ENCODE assay signal across 9 mouse cellular contexts in genomic region chr13:43005131-43005579, GRCm38 (mm10).
DNase-seq lines count a peak whose midpoint lies in the region; ATAC-seq and TF ChIP-seq lines count a peak whose summit lies in the region.
"Had no signal": no experiment of that assay in that cellular context is flagged by ENCODE, and none has a peak within 500 bp of the region (broad histone marks: within the 10 kb centered on the region; RNA-seq: fewer than 3 reads in every experiment).

No protein-coding gene starts in this region.

- H3K4me3 ChIP-seq in embryonic facial prominence, embryonic 15.5 days (replicated peaks) = no peak overlapping the region
- no peak overlapping the region for H3K4me3 ChIP-seq in intestine, embryonic 15.5 days (replicated peaks)
- H3K4me3 ChIP-seq in cerebellum, adult 2 months (replicated peaks; ENCODE audit: insufficient read depth, low read depth, low read length) = no peak overlapping the region
- H3K4me3 ChIP-seq in midbrain, embryonic 14.5 days (replicated peaks; ENCODE audit: low read depth, low read length) = no peak overlapping the region
- H3K4me3 ChIP-seq: midbrain, embryonic 12.5 days had no signal

- no peaks in the 10 kb centered on the region for H3K36me3 ChIP-seq in embryonic facial prominence, embryonic 15.5 days
- no peaks in the 10 kb centered on the region for H3K36me3 ChIP-seq in intestine, embryonic 15.5 days
- no peaks in the 10 kb centered on the region for H3K36me3 ChIP-seq in midbrain, embryonic 14.5 days (ENCODE audit: control insufficient read depth, insufficient read depth, low read length)
- H3K36me3 ChIP-seq: midbrain, embryonic 12.5 days had no signal

- no peak overlapping the region for H3K9ac ChIP-seq in embryonic facial prominence, embryonic 15.5 days
- no peak overlapping the region for H3K9ac ChIP-seq in intestine, embryonic 15.5 days
- no peak overlapping the region for H3K9ac ChIP-seq in midbrain, embryonic 14.5 days (replicated peaks; ENCODE audit: low read length)
- H3K9ac ChIP-seq: midbrain, embryonic 12.5 days had no signal

- WGBS in embryonic facial prominence, embryonic 15.5 days = 15% methylated on average over 3 of the region's 3 CpGs
- WGBS in intestine, embryonic 15.5 days = 10% methylated on average over 3 of the region's 3 CpGs
- 69% methylated on average over 3 of the region's 3 CpGs for WGBS in cerebellum, adult 2 months
- WGBS in midbrain, embryonic 14.5 days = 26% methylated on average over 3 of the region's 3 CpGs

- no peaks in the 10 kb centered on the region for H3K9me3 ChIP-seq in embryonic facial prominence, embryonic 15.5 days (replicated peaks)
- H3K9me3 ChIP-seq in intestine, embryonic 15.5 days = no peaks in the 10 kb centered on the region
- H3K9me3 ChIP-seq in midbrain, embryonic 14.5 days (ENCODE audit: control insufficient read depth, low read length) = no peaks in the 10 kb centered on the region
- H3K9me3 ChIP-seq: midbrain, embryonic 12.5 days had no signal

- H3K27me3 ChIP-seq in embryonic facial prominence, embryonic 15.5 days = no peaks in the 10 kb centered on the region
- no peaks in the 10 kb centered on the region for H3K27me3 ChIP-seq in intestine, embryonic 15.5 days (replicated peaks)
- H3K27me3 ChIP-seq in cerebellum, adult 2 months (ENCODE audit: control insufficient read depth, insufficient read depth, low read length) = no peaks in the 10 kb centered on the region
- no peaks in the 10 kb centered on the region for H3K27me3 ChIP-seq in midbrain, embryonic 14.5 days (ENCODE audit: control insufficient read depth, insufficient read depth, low read length)
- H3K27me3 ChIP-seq: midbrain, embryonic 12.5 days had no signal

- ATAC-seq in embryonic facial prominence, embryonic 15.5 days (ENCODE audit: insufficient number of reproducible peaks, low FRiP score, low TSS enrichment, low read depth) = no peak
- ATAC-seq in intestine, embryonic 15.5 days = peak; percentile 87
- no peak for ATAC-seq in midbrain, embryonic 14.5 days (ENCODE audit: low FRiP score, low TSS enrichment)

- peaks cover 4% of the 10 kb centered on the region; the same call in 1 of the 2 replicates for H3K4me1 ChIP-seq in embryonic facial prominence, embryonic 15.5 days
- H3K4me1 ChIP-seq in intestine, embryonic 15.5 days (replicated peaks) = 0 out of 2 replicates have a peak, but pooled peaks cover 3% of the 10 kb centered on the region
- H3K4me1 ChIP-seq in cerebellum, adult 2 months (ENCODE audit: control insufficient read depth, insufficient read depth, low read length) = peaks cover 2% of the 10 kb centered on the region; the same call in 1 of the 2 replicates
- H3K4me1 ChIP-seq in midbrain, embryonic 14.5 days (ENCODE audit: control insufficient read depth, insufficient read depth, low read length) = no peaks in the 10 kb centered on the region
- H3K4me1 ChIP-seq: midbrain, embryonic 12.5 days had no signal

- no peak for TF ChIP-seq CTCF in cerebellum, adult 2 months (IDR thresholded peaks at IDR 0.05; ENCODE audit: borderline replicate concordance, insufficient read depth, low read depth, low read length)

- peak overlapping the region; percentile 40; the same call in 1 of the 2 replicates for H3K27ac ChIP-seq in embryonic facial prominence, embryonic 15.5 days (replicated peaks)
- H3K27ac ChIP-seq in intestine, embryonic 15.5 days = peak overlapping the region; percentile 44; the same call in 1 of the 2 replicates
- H3K27ac ChIP-seq in cerebellum, adult 2 months (ENCODE audit: insufficient read depth, low read length) = no peak overlapping the region
- H3K27ac ChIP-seq in midbrain, embryonic 14.5 days (replicated peaks; ENCODE audit: low read depth, low read length) = no peak overlapping the region
- H3K27ac ChIP-seq: midbrain, embryonic 12.5 days had no signal

- H3K4me2 ChIP-seq in embryonic facial prominence, embryonic 15.5 days (replicated peaks) = no peak overlapping the region
- H3K4me2 ChIP-seq in intestine, embryonic 15.5 days (replicated peaks) = 0 out of 2 replicates have a peak overlapping the region, but pooled peaks have one; percentile 5
- no peak overlapping the region for H3K4me2 ChIP-seq in midbrain, embryonic 14.5 days (ENCODE audit: low read length)
- H3K4me2 ChIP-seq: midbrain, embryonic 12.5 days had no signal

- TF ChIP-seq POLR2A in cerebellum, adult 2 months (IDR thresholded peaks at IDR 0.05; ENCODE audit: borderline replicate concordance, insufficient read depth, low read length) = no peak

- DNase-seq in adrenal gland, postnatal 10 days = peak; percentile 10
- DNase-seq in adrenal gland, postnatal 36 days = no peak
- DNase-seq in lung, postnatal 14 days = peak; percentile 58
- DNase-seq in urinary bladder, postnatal 4 days (ENCODE audit: low spot score in 2 of 2) = no peak
- DNase-seq in cerebellum, adult 2 months = no peak
- DNase-seq in midbrain, embryonic 14.5 days = no peak

Comparison
In these comparisons a context has a peak if more than half of its experiments do, and no peak if none do; other contexts are left out.
1. DNase-seq: peak in adrenal gland, postnatal 10 days (single experiment) and lung, postnatal 14 days (single experiment); none in adrenal gland, postnatal 36 days (0 of 2), urinary bladder, postnatal 4 days (0 of 2), cerebellum, adult 2 months (0 of 2) and midbrain, embryonic 14.5 days (single experiment).
2. H3K27ac ChIP-seq: peak in embryonic facial prominence, embryonic 15.5 days (single experiment) and intestine, embryonic 15.5 days (single experiment); none in cerebellum, adult 2 months (single experiment) and midbrain, embryonic 14.5 days (single experiment).